Mouse (Mus musculus) embryo, embryonic 10.5 days (tissue): ENCODE results near the gene Coasy.
A peak's percentile ranks its signal among the peaks of the same experiment; 100 is the strongest.

Experiments
- DNase-seq: peaks from one replicate; pipeline ENCODE4 v3.0.0-alpha.2; 2015; ENCODE audit warnings: low spot score

Coasy gene

DNA sequence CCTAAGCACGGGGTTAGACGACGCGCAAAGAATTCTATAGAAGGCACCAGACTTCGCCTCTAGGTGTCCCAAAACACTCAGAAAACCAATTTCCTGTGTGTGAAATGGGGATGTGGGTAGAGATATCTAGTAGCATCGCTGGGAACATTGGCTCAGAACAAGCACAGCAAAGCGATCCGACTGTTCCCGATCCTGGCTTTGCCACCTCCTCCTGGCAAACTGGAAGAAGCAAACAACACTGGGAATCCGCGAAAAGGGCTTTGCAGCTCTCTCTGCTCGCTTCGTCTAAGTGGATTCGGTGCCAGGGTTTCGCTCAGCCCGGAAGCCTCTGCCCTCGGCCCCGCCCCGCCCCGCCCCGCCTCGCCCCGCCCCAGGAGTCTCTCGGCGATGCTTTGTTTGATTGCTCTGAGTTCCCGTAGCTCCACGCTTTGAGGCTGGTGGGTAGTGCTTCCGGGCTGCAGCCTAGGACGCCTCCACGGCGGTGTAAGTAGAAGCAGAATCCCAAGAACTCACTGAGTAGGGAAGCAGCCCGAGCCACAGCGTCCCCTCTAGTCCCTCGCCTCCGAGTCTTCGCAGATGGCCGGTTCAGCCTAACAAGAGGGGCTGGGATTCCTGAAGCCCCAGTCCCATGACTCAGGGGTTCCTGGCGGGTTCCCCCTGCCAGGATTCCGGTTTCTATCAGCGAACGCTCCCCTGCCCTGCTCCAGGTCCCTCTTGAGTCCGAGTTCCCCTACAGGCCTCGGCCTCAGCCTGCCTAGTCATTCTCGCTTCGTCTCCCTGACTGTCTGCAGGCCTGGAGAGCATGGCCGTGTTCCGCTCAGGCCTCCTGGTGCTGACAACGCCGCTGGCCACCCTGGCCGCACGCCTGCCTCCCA, at the start of gene Coasy:
Gene Coasy, plus strand, starts transcription at position 358 of the 875 bp plus-strand sequence.
- DNase-seq: peak; percentile 93

DNA sequence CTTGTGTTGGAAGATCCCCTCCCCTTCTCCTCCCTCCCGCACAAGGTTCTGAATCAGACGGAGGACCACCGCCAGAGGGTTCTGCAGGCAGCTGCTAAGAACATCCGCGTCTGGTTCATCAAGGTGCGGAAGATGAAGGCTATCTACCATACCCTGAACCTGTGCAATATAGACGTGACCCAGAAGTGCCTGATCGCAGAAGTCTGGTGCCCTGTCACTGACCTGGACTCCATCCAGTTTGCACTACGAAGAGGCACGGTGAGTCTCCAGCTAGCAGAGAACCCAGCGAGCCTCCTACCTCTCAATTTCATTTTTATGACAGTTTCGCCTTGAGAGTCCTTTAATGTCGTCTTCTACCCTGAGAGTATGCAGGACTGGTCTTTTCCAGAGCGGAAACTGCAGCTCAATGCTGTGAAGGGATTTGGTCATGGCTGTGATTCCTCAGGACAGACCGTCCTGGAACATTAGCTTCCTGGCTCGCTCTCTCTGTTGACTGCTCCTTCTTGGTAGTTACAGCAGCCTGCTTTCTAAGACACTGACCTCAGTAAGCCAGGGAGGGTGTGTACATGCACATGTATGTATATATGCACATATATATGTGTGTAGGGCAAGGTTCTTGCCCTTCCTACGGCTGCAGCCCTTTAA, 48.4 kb upstream of the Coasy start:
- no peak for DNase-seq

DNA sequence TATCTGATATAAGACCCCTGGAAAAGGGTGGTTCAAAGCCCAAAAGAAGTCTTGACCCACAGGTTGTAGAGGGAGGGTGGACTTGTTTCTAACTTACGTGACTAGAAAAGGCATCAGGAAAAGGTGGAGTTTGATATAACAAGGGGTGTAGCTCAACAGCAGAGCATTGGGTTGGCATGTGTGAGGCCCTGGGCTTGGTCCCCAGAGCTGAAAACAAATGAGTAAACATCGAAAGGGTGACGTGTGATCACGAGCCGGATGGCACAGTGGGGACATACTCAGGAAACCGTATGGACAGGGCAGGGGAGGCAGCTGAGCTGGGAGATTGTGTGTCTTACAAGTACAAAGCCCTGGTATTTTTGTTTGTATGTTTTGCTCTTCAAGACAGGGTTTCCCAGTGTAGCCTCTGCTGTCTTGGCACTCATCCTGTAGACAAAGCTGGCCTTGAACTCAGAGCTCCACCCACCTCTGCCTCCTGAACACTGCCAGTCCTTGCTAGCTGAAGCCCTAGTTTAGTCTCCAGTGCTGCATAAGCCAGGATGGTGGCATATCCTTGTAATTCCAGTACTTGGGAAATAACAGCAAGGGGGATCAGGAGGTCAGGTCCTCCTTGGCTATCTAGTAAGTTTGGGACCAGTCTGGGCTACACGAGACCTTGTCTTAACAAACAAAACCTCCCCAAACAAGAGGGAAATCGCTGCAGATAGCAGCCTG, 47.6 kb upstream of the Coasy start:
- DNase-seq: no peak

DNA sequence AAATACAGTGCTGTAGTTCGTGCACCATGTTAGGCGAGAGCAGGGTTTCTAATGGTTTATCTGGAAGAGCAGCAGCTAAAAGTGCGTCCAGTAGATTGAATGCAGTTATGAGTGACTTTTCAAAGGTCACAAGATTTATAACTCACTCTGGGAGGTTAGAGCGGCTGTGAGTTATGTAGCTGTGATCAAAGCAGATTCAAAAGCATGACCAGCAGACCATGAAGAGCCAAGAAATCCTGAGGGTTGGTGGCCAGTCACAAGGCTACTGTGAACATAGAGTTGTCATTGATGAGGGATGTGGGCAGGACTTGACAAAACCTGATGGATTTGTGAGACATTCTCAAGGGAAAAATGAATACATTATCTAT, 47.1 kb upstream of the Coasy start:
- no peak for DNase-seq

DNA sequence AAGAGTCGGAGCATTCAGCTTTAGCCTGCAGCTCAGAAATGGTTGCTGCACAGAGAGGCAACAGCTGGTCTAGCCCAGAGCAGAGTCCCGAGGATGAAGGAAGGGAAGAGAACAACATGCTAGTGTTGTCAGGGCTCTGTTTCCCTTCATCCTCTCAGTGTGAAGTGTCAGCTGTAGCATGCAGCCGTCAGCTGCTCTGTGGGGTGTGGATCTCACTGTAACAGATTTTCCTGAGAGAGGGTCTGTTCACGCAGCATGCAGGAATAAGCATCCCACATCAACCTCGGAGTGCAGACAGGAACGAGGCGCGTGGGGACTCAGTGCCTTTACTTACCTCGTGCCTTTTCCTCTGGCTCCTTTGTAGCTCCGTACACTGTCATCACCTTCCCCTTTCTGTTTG, 44.6 kb upstream of the Coasy start:
- DNase-seq: no peak

DNA sequence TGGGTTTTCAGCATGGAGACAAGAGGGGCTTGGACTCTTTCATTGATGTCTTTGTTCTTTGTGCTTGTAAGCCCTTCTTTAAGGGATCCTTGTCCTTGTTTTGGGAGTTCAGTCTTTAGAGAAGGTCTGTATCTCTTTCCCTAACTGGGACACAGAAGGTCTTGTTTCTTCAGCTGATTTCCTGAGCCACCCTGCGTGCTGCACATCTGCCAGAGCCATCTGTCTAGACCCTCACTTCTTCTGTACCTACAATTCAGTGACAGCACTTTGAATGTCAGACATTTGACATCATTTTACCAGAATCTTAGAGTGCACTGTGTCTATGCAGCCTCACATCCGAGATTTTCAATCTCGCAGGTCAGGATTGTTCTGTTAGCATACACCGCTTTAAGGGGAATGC, 36.5 kb upstream of the Coasy start:
- DNase-seq: no peak

DNA sequence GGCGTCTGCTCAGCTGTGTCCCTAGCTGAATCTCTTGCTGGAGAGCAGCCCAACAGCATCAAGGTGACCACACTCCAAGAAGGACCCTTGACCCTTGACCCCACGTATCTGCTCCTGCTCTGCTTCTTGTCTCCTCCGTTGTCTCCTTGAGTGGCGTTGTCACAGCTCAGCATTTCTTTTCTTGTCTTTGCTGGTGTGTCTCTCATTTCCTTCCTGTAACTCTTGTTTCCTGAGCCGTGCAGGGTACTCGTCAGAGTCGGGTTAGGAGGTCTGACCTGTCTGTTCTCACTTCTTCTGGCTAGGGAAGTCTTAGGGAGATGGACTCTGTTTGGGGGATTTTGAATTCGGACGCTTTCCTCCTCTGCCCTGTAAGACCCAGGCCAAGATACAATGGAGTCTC, 35.9 kb upstream of the Coasy start:
- DNase-seq: no peak

DNA sequence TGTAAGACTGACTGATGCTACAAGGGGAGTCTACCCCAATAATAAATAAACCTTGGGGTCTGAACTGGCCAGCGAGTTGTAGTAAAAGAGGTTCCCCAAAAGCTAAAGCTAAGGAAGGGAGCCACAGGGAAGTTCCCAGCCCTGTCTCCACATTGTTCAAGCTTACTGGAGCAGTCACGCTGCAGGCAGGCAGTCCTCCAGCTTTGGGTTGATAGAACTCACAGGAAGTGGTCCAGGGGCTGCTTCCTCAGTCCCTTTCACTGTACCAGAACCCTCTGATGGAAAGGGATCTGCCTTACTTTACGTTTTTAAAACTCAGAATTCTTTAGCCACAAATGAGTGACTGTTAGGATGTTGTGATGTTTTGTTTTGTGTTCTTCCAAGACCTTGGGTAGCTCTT, 34.9 kb upstream of the Coasy start:
- no peak for DNase-seq

DNA sequence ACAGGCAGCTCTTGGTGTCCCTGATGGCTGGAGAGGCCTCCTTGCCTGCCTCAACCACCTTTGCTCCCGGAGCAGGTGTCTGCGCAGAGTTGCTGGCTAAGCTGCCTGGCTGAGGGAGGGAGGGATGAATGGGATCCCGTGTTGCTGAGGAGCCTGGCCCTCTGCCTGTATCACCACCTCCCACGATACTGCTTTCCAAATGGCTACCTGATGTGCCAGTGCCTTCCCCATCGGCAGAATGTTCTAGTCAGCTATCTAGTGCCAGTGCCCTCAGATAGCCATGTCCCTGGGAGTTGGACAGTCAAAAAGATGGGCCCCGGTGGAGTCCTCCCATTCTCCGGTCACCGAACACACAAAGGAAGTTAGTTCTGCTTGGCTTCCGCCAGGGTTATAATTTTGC, 32.0 kb upstream of the Coasy start:
- DNase-seq: no peak

DNA sequence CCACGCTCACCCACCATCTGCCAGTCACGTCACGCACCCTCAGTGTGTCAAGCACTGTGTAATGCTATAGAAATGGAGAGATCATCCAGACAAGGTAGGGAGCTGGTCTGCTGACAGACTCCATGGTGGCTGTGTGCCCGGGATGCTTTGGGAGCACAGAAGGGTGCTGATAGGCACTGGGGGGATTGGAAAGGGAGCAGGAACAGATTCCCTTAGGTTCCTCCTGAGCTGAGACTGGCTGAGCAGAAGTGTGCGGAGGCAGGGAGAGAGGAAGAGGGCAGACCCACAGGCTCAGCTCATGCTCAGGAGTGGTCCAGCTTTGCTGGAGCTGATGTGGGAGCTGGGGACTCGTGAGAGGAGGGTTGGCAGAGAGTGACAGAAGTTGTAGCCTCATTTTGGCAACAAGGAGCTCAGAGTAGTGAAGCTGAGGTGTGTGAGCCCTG, 31.3 kb upstream of the Coasy start:
- no peak for DNase-seq

DNA sequence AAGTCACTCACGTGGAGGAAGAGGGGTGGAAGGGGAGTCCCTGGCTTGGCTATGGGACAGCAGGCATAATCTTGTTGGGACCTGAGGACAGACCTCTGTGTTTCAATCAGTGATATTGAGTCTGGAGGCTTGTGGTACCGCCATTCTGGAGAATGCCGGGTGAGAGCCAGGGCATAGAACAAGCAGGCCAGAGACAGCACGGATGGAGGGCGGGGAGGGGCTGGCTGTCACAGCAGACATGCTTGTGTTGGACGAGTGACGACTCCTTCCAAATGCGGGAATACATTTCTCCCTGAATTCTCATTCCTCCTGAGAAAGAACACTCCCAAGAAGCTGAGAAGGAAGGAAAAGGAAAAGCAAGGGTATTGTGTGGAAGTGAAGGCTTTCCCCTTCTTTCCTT, 30.7 kb upstream of the Coasy start:
- DNase-seq: no peak

DNA sequence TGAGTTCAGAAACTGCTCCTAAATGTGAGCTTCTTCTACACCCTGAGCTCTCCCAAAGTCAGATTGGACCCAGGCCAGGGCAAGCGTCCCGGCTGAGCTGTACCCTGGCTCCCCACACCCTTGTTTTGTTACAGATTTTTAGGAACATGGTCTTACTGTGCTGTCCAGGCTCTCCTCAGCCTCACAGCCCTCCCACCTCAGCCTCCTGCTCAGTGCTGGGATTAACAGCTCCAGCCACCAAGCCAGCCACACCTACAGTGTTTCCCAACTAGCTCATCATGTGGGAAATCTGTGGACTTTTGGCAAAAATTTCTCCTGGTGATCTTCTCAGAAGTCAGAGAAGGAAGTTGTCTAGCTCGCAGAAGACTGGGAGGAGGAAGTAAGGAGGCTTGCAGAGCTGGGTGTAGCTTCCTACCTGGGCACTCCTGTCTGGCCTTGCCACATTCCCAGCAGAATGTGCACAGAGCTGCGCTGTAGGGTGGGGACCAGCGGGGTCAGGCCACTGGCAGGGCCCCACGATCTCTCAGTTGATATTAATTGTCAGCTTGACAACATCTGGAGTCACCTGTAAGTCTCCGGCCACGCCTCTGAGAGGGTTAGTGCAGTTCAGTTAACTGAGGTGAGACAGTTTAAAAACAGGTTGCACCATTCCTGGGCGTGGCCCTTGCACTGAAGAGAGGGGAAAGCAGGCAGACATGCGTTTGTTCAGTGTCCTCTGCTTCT, 29.5 kb upstream of the Coasy start:
- DNase-seq: no peak

DNA sequence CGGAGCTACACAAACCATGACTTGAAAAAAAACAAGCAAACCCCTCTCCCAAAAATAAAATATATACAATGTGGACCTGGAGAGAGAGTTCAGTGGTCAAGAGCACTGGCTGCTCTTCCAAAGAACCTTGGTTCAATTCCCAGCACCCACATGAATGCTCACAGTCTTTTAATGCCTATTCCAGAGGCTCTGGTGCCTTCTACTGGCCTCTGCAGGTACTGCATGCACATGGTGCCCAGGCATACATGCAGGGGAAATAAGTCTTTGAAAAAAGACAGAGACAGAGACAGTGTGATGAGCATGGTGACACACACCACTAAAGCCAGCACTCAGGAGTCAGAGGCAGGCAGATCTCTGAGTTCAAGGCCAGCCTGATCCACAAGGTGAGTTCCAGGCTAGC, 28.4 kb upstream of the Coasy start:
- DNase-seq: no peak

DNA sequence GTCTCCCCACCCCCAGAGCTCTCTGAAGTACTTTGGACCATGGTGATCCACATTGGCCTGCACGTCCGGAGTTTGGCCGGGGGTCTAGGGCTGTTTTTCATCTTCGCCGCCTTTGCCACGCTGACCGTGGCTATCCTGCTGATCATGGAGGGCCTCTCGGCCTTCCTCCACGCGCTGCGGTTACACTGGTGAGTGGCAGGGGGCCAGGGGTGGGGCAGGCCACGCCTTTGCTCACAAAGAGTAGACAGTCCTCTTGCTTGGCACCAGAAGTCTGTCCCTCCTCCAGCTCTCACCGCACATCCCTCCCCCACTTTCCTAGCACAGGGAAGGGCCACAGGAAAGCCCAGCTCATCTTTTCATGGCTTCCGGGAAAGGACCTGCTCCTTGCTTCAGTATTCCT, 26.9 kb upstream of the Coasy start:
- no peak for DNase-seq

DNA sequence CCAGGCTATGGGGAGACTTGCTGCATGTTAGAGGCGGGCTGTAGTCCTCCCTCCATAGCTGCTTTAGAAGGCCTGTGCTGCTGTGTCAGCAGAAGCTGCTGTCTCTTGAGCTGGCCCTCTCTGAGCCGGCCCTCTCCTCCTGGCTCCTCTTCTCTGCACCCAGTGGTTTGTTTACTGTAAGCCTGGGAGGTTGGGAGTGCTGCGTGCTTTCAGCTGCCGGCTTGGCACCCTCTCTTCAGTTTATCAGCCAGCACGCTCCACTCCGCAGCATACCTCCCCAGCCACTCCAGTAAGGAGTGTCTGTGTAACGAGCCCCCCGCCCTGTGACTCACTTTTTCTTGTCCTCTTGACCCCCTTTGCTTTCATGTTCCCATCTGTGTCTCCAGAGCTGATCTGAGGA, 25.5 kb upstream of the Coasy start:
- DNase-seq: no peak

DNA sequence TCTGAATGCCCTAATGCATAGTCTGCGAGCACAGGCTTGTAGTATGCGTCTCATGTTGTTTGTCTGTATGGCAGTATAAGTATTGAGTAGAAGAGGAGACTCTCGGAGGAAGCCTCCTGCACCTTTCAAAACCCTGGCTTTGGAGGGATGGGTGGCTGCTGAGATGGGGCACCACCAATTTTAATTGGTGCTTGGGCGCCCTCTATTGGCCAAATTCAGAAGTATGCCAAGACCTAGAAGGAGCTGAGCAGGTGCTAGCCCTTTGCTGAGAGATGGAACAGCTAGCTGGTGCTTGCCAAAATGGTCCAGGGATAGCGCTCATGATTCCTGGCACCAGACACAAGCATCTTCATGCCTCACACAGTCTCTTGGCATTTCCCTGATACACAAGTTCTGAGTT, 24.5 kb upstream of the Coasy start:
- peak; percentile 89 for DNase-seq

DNA sequence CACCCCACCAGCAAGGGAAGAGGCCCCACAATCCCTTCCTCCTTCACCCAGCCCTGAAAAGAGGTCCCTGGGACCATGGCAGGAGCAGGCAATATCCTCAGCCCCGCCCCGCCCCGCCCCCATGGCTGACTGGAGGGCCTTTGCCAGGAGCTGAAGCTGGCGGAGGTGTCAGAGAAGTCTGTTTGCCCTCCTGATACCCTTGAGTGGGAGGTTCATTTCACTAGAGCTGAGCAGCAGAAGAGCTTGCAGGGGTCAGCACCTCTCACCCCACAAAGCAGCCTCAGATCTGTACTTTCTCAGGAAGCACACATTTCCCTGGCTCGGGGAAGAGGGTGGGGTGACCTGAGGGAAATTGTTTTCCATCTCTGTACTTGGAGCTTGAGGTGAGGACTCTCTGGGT, 23.6 kb upstream of the Coasy start:
- peak; percentile 7 for DNase-seq

DNA sequence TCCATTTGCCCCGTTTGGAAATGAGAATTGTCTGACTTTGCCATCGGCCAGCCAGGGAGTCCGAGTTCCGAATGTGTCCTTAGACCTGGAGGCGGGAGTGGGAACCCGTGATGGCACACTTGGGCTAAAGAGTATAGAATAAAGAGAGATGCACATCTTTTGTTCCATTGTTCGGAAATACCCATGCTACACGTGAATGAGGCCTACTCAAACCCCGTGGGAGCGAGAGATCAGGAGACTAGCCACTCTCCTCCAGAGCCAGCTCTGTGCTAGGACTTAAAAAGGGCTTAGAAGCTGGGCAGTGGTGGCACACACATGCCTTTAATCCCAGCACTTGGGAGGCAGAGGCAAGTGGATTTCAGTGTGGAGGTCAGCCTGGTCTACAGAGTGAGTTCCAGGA, 22.9 kb upstream of the Coasy start:
- no peak for DNase-seq

DNA sequence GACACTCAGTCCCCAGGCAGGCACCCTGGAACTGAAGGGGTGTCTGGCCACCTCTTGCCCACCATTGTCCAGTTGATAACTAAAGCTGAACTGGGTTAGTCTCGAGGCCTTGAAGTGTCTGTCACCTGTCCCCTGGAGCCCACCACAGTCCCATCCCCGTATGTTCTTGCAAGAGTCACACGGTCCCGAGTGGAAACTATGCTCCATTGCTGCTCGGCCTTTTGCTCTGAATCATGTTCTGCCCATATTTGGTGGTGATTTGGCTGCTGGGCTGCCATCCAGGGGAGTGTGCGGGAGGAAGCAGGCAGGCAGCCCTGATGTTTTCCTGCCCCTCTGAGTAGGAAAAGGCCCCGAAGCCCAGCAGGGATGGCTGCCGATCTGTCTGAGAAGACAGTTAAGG, 22.2 kb upstream of the Coasy start:
- peak; percentile 8 for DNase-seq

DNA sequence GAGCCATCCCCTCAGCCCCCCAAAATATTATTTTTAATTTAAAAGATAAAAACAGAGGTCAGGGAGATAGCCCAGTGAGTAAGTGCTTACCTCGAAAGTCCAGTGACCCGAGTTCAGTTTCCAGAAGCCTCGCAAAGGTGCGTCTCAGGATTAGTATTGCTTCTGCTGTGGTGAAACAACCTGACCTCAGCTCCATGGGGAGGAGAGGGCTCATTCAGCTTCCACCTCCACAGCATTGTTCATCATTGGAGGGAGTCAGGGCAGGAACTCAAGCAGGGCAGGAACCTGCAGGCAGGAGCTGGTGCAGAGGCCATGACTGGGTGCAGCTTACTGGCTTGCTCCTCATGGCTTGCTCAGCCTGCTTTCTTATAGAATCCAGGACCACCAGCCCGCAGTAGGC, 21.3 kb upstream of the Coasy start:
- no peak for DNase-seq

DNA sequence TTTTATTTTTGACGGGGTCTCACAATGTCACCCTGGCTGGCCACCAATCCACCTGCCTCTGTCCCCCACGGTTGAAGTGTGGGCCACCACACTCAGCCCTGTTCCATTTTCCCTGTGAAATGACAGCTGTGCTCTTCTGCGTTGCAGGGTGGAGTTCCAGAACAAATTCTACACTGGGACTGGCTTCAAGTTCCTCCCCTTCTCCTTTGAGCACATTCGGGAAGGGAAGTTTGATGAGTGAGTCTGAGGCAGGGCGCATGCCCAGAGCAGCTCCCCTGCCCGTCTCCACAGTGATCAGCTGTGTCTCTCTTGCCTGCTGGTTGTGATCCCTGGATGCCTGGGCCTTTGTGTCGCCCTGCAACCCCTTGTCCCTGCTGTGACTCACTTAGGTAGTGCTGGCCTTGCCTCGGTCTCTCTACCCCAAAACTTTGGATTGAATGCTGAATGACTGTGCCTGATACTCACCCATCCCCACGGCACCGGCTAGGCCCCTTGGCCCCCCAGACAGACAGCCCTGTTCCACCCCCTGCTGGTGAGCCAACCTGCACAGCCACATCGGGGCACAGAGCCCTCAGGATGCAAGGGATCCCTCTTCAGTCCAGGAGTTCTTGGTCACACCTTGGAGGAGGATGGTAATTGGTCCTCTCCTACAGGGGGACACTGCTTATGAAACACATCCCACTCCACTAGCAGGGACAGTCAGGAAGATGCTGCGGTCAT, 20.0 kb upstream of the Coasy start:
- DNase-seq: no peak
